Mouse (Mus musculus) neural tube, embryonic 11.5 days (tissue): ENCODE results near the gene Igflr1. TPM values are rescaled to one million over a fixed set of nuclear protein-coding genes. Genes with fewer than 3 reads are reported as not detected.

Source experiments
- ATAC-seq: fragments of 200-750 bp; cut with Nextera tagmentation; 2 replicates; pipeline ENCODE4 v1.8.0; 2017; ENCODE audit warnings: moderate number of reproducible peaks, mild to moderate bottlenecking, moderate TSS enrichment, moderate library complexity; ENCODE audit not compliant: insufficient read depth, low FRiP score, low TSS enrichment
- DNase-seq: peaks from one replicate; pipeline ENCODE4 v3.0.0-alpha.2; 2015; ENCODE audit warnings: low spot score
- H3K27ac ChIP-seq: fragments of 300-500 bp; sonication (generic); 2 replicates; pipeline ENCODE4 v1.5.1; 2014; ENCODE audit warnings: low read depth, mild to moderate bottlenecking, low read length
- H3K27me3 ChIP-seq: fragments of 300-500 bp; sonication (generic); 2 replicates; pipeline ENCODE4 v1.6.1; 2014; ENCODE audit warnings: mild to moderate bottlenecking, low read length, mixed read lengths; ENCODE audit not compliant: control insufficient read depth, insufficient read depth
- H3K36me3 ChIP-seq: fragments of 300-500 bp; sonication (generic); 2 replicates; pipeline ENCODE4 v1.6.1; 2014; ENCODE audit warnings: mild to moderate bottlenecking, low read length, moderate library complexity, mixed read lengths; ENCODE audit not compliant: control insufficient read depth, insufficient read depth
- H3K4me1 ChIP-seq: fragments of 300-500 bp; sonication (generic); 2 replicates; pipeline ENCODE4 v1.6.1; 2014; ENCODE audit warnings: low read length, mixed read lengths; ENCODE audit not compliant: control insufficient read depth, insufficient read depth
- H3K4me2 ChIP-seq: fragments of 300-500 bp; sonication (generic); 2 replicates; pipeline ENCODE4 v1.6.1; 2014; ENCODE audit warnings: low read depth, mild to moderate bottlenecking, moderate library complexity
- H3K4me3 ChIP-seq: fragments of 300-500 bp; sonication (generic); 2 replicates; pipeline ENCODE4 v1.5.1; 2014; ENCODE audit warnings: low read depth, low read length
- H3K9ac ChIP-seq: fragments of 300-500 bp; sonication (generic); 2 replicates; pipeline ENCODE4 v1.6.1; 2014; ENCODE audit warnings: mild to moderate bottlenecking, low read length
- H3K9me3 ChIP-seq: fragments of 300-500 bp; sonication (generic); 2 replicates; pipeline ENCODE4 v1.6.1; 2016; ENCODE audit warnings: low read length; ENCODE audit not compliant: control insufficient read depth
- WGBS: fragments of 180-500 bp; shearing (Covaris S2); extraction: QIAGEN DNeasy Blood & Tissue Kit; methylation state at CpG from one replicate; pipeline ENCODE4 v1.1.7; 2014; 5-methylcytosine and 5-hydroxymethylcytosine counted together
- polyA plus RNA-seq: library from polyadenylated mRNA; unstranded; fragments of >200 nt; fragmentation: Nextera tagmentation; extraction: Ambion mirVana; gene quantifications from 2 replicates; pipeline ENCODE4 v1.2.1, GENCODE M21; 2014

Igflr1 gene
- polyA plus RNA-seq, 1 experiment from 2014 or later = 3.6 TPM

- Histone ChIP-seq H3K27me3 (no peaks in the 10 kb centered on the region), H3K9ac (peak overlapping the region; percentile 56), H3K36me3 (peaks cover 10% of the 10 kb centered on the region), H3K9me3 (no peaks in the 10 kb centered on the region), H3K4me1 (peaks cover 13% of the 10 kb centered on the region), H3K4me2 (peak overlapping the region; percentile 93), H3K27ac (peak overlapping the region; percentile 75), H3K4me3 (peak overlapping the region; percentile 45)
- peak; percentile 71 for ATAC-seq
- no peak for DNase-seq
- WGBS = 3% methylated on average over 10 of the region's 10 CpGs
Observed at GRCm38 (mm10) chr7:30551445-30552101, 13.7 kb upstream of the Igflr1 start.

GRCm38 (mm10) chr7:30552102-30553020 lies 12.9 kb upstream of the Igflr1 start, which contains the start of the genes Hspb6 and Proser3:
Gene Hspb6 (plus strand): TSS chr7:30552178.
Gene Proser3 (minus strand): TSS chr7:30552299.
- DNase-seq (peak; percentile 95), ATAC-seq (peak; percentile 88)
- Histone ChIP-seq H3K4me3 (peak within 1 kb of the TSS; percentile 45), H3K27me3 (no peaks in the 10 kb centered on the region), H3K4me1 (peaks cover 13% of the 10 kb centered on the region), H3K27ac (peak within 1 kb of the TSS; percentile 75), H3K4me2 (peak within 1 kb of the TSS; percentile 93), H3K9ac (peak within 1 kb of the TSS; percentile 65), H3K36me3 (peaks cover 16% of the 10 kb centered on the region), H3K9me3 (no peaks in the 10 kb centered on the region)
- WGBS = 2% methylated on average over 44 of the region's 44 CpGs

- DNase-seq (no peak), ATAC-seq (no peak)
- Histone ChIP-seq H3K36me3 (peaks cover 16% of the 10 kb centered on the region), H3K9ac (peak overlapping the region; percentile 65), H3K27ac (no peak overlapping the region), H3K4me3 (peak overlapping the region; percentile 45), H3K27me3 (no peaks in the 10 kb centered on the region), H3K4me1 (peaks cover 13% of the 10 kb centered on the region), H3K9me3 (no peaks in the 10 kb centered on the region), H3K4me2 (peak overlapping the region; percentile 93)
- WGBS = 12% methylated on average over 23 of the region's 23 CpGs
Observed at GRCm38 (mm10) chr7:30553021-30553589, 12.1 kb upstream of the Igflr1 start.

- no peak overlapping the region for H3K9ac ChIP-seq
- H3K4me1 ChIP-seq = peaks cover 17% of the 10 kb centered on the region
- H3K27ac ChIP-seq = no peak overlapping the region
- no peaks in the 10 kb centered on the region for H3K9me3 ChIP-seq
- WGBS = 85% methylated on average over 22 of the region's 22 CpGs
- ATAC-seq (no peak), DNase-seq (no peak)
- H3K27me3 ChIP-seq = no peaks in the 10 kb centered on the region
- H3K4me3 ChIP-seq = peak overlapping the region; percentile 45; the same call in 1 of the 2 replicates
- H3K4me2 ChIP-seq = peak overlapping the region; percentile 93; the same call in 1 of the 2 replicates
- H3K36me3 ChIP-seq = peaks cover 16% of the 10 kb centered on the region
Observed at GRCm38 (mm10) chr7:30553810-30554584, 11.2 kb upstream of the Igflr1 start.

- WGBS = 94% methylated on average over 18 of the region's 18 CpGs
- ATAC-seq (no peak), DNase-seq (no peak)
- H3K4me3 ChIP-seq = no peak overlapping the region
- H3K27ac ChIP-seq = no peak overlapping the region
- no peak overlapping the region for H3K9ac ChIP-seq
- H3K27me3 ChIP-seq = no peaks in the 10 kb centered on the region
- peaks cover 18% of the 10 kb centered on the region for H3K4me1 ChIP-seq
- no peak overlapping the region for H3K4me2 ChIP-seq
- peaks cover 16% of the 10 kb centered on the region for H3K36me3 ChIP-seq
- H3K9me3 ChIP-seq = no peaks in the 10 kb centered on the region
Observed at GRCm38 (mm10) chr7:30556894-30557536, 8.2 kb upstream of the Igflr1 start.

- Histone ChIP-seq H3K36me3 (peaks cover 16% of the 10 kb centered on the region), H3K4me3 (0 out of 2 replicates have a peak overlapping the region, but pooled peaks have one; percentile 49), H3K27me3 (no peaks in the 10 kb centered on the region), H3K9ac (no peak overlapping the region), H3K9me3 (no peaks in the 10 kb centered on the region), H3K4me2 (peak overlapping the region; percentile 90), H3K4me1 (peaks cover 15% of the 10 kb centered on the region), H3K27ac (no peak overlapping the region)
- WGBS = 90% methylated on average over 13 of the region's 13 CpGs
- DNase-seq (no peak), ATAC-seq (no peak)
Observed at GRCm38 (mm10) chr7:30557901-30558514, 7.2 kb upstream of the Igflr1 start.

GRCm38 (mm10) chr7:30558656-30559442 lies 6.4 kb upstream of the Igflr1 start:
- ATAC-seq = no peak
- 19% methylated on average over 12 of the region's 12 CpGs for WGBS

More at GRCm38 (mm10) chr7:30558656-30559442, 6.4 kb upstream of the Igflr1 start:
- peaks cover 9% of the 10 kb centered on the region for H3K4me1 ChIP-seq
- H3K9ac ChIP-seq = peak overlapping the region; percentile 52
- H3K9me3 ChIP-seq = no peaks in the 10 kb centered on the region
- H3K4me3 ChIP-seq = peak overlapping the region; percentile 49
- no peaks in the 10 kb centered on the region for H3K27me3 ChIP-seq
- H3K4me2 ChIP-seq = peak overlapping the region; percentile 90
- no peak for DNase-seq
- H3K36me3 ChIP-seq = peaks cover 16% of the 10 kb centered on the region
- no peak overlapping the region for H3K27ac ChIP-seq
